Mouse (Mus musculus) limb, embryonic 13.5 days (tissue): ENCODE data around the gene Ttc38. TPM values are rescaled to one million over a fixed set of nuclear protein-coding genes. Genes with fewer than 3 reads are reported as not detected.

Experiments
- ATAC-seq: fragments of 200-750 bp; cut with Nextera tagmentation; 2 replicates; pipeline ENCODE4 v1.8.0; 2017; ENCODE audit warnings: low read depth, moderate number of reproducible peaks, moderate TSS enrichment; ENCODE audit not compliant: low FRiP score
- H3K27ac ChIP-seq: fragments of 300-500 bp; sonication (generic); 2 replicates; pipeline ENCODE4 v1.5.1; 2015; ENCODE audit warnings: inconsistent platforms, mild to moderate bottlenecking, moderate library complexity
- H3K27me3 ChIP-seq: fragments of 300-500 bp; sonication (generic); 2 replicates; pipeline ENCODE4 v1.6.1; 2015; ENCODE audit warnings: mild to moderate bottlenecking, inconsistent platforms
- H3K36me3 ChIP-seq: fragments of 300-500 bp; sonication (generic); 2 replicates; pipeline ENCODE4 v1.6.1; 2015; ENCODE audit warnings: inconsistent platforms, mild to moderate bottlenecking, moderate library complexity
- H3K4me1 ChIP-seq: fragments of 300-500 bp; sonication (generic); 2 replicates; pipeline ENCODE4 v1.6.1; 2015; ENCODE audit warnings: inconsistent platforms
- H3K4me2 ChIP-seq: fragments of 300-500 bp; sonication (generic); replicated peaks from 2 replicates; pipeline ENCODE4 v1.6.1; 2015; ENCODE audit warnings: inconsistent platforms, mild to moderate bottlenecking, moderate library complexity
- H3K4me3 ChIP-seq: fragments of 300-500 bp; sonication (generic); 2 replicates; pipeline ENCODE4 v1.5.1; 2015; ENCODE audit warnings: moderate library complexity, mild to moderate bottlenecking, inconsistent platforms
- H3K9ac ChIP-seq: fragments of 300-500 bp; sonication (generic); 2 replicates; pipeline ENCODE4 v1.6.1; 2015; ENCODE audit warnings: mild to moderate bottlenecking, inconsistent platforms
- H3K9me3 ChIP-seq: fragments of 300-500 bp; sonication (generic); 2 replicates; pipeline ENCODE4 v1.6.1; 2016; ENCODE audit warnings: inconsistent platforms
- whole genome bisulfite sequencing: fragments of 180-500 bp; shearing (Covaris S2); methylation state at CpG from one replicate; pipeline ENCODE4 v1.1.7; 2015; 5-methylcytosine and 5-hydroxymethylcytosine counted together
- polyA plus RNA-seq: library from polyadenylated mRNA; unstranded; fragments of >200 nt; fragmentation: Nextera tagmentation; extraction: Ambion mirVana; gene quantifications from 2 replicates; pipeline ENCODE4 v1.2.1, GENCODE M21; 2015

The Ttc38 gene
- polyA plus RNA-seq, 1 experiment from 2014 or later = 7.1 TPM

- ATAC-seq = no peak
- no peak overlapping the region for H3K9ac ChIP-seq
- no peaks in the 10 kb centered on the region for H3K9me3 ChIP-seq
- H3K27me3 ChIP-seq = no peaks in the 10 kb centered on the region
- no peak overlapping the region for H3K4me3 ChIP-seq
- no peak overlapping the region for H3K4me2 ChIP-seq
- H3K27ac ChIP-seq = no peak overlapping the region
- H3K36me3 ChIP-seq = peaks cover 46% of the 10 kb centered on the region
- H3K4me1 ChIP-seq = no peaks in the 10 kb centered on the region
- WGBS = 89% methylated on average over 10 of the region's 10 CpGs
These were observed 70.4 kb downstream of the Ttc38 start for GRCm38 (mm10) chr15:85902505-85902904.

- H3K4me1 ChIP-seq = no peaks in the 10 kb centered on the region
- H3K4me3 ChIP-seq = no peak overlapping the region
- no peak for ATAC-seq
- no peak overlapping the region for H3K4me2 ChIP-seq
- 67% methylated on average over 8 of the region's 8 CpGs for WGBS
- no peaks in the 10 kb centered on the region for H3K9me3 ChIP-seq
- no peak overlapping the region for H3K9ac ChIP-seq
- no peak overlapping the region for H3K27ac ChIP-seq
- H3K36me3 ChIP-seq = peaks cover 33% of the 10 kb centered on the region
- no peaks in the 10 kb centered on the region for H3K27me3 ChIP-seq
These were observed 71.7 kb downstream of the Ttc38 start for GRCm38 (mm10) chr15:85903826-85904225.

Other genes with a start within 250 kb of the Ttc38 start
- gene Wnt7b, start 249.8 kb upstream of the Ttc38 start, polyA plus RNA-seq = 29.1 and 34.9 TPM in 2 replicates
- 1.9 and 2.4 TPM in 2 replicates for gene Ppara, start 97.3 kb upstream of the Ttc38 start, polyA plus RNA-seq
- gene Cdpf1, start 20.6 kb upstream of the Ttc38 start, polyA plus RNA-seq = 25.8 and 27.7 TPM in 2 replicates
- gene Pkdrej, start 10.6 kb upstream of the Ttc38 start, polyA plus RNA-seq = 0.13 and 0.17 TPM in 2 replicates
- gene Gtse1, start 27.4 kb downstream of the Ttc38 start, polyA plus RNA-seq = 24.7 and 26.8 TPM in 2 replicates
- gene Trmu, start 47.0 kb downstream of the Ttc38 start, polyA plus RNA-seq = 44.3 and 49.5 TPM in 2 replicates
- gene Celsr1, start 201.5 kb downstream of the Ttc38 start, polyA plus RNA-seq = 2.0 TPM in 2 replicates
- 15.0 and 15.3 TPM in 2 replicates for gene Gramd4, start 225.4 kb downstream of the Ttc38 start, polyA plus RNA-seq